Mouse (Mus musculus) cerebellum, postnatal 4 days (tissue): ENCODE data around the gene Gm28048.

Source experiments
- DNase-seq, 2 experiments: peaks; one replicate each; pipeline ENCODE4 v3.0.0; 2022; ENCODE audit warnings: low spot score in 2 of 2, mixed read lengths in 1 of 2

The Gm28048 gene

DNA sequence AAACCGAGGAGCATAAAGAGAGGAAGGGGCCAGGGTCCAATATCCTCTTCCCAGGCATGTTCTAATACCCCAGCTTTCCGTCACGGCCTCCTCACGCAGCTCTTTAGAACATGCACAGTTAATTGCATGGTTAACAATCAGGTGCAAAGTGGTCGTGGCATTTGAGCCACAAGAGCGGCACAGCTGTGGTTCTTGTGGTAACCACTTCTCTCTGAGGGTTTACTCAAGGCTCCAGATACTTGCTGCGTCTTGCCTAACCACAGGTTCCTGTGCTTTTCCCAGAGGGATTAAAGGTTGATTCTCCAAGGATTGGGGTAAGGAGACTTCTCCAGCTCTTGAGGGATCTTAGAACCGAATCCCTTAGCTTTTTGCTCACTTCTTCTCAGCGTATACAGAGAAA is 90.6 kb downstream of the Gm28048 start:
- no peak for DNase-seq

- DNase-seq, result no peak
These were observed 92.7 kb downstream of the Gm28048 start for GRCm38 (mm10) chr11:22889224-22889623.

GRCm38 (mm10) chr11:22886991-22887390 is 94.9 kb downstream of the Gm28048 start:
- DNase-seq, result no peak

DNA sequence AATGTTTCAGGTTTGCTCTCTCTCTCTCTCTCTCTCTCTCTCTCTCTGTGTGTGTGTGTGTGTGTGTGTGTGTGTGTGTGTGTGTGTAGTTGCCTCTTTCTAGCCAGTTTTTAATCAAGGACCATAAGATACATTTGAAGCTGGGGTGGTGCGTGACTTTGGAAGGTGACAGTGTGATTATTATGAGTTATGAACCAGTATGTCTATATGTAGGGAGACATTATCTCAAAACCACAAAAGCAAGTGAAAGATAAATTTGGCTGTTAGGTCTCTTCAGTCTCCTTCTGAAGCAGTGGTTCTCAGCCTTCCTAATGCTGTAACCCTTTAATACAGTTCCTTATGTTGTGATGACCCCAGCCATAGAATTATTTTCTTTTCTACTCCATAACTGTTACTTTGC is 96.5 kb downstream of the Gm28048 start:
- DNase-seq, result no peak

- DNase-seq, result no peak
These were observed 98.2 kb downstream of the Gm28048 start for GRCm38 (mm10) chr11:22883676-22884075.

- DNase-seq, result no peak
These were observed 99.0 kb downstream of the Gm28048 start for GRCm38 (mm10) chr11:22882926-22883325.

GRCm38 (mm10) chr11:22880383-22881172 is 101.3 kb downstream of the Gm28048 start:
- DNase-seq, result no peak

GRCm38 (mm10) chr11:22879645-22880044 is 102.2 kb downstream of the Gm28048 start:
- no peak for DNase-seq

GRCm38 (mm10) chr11:22876680-22877330 is 105.1 kb downstream of the Gm28048 start:
- no peak for DNase-seq

GRCm38 (mm10) chr11:22875279-22875678 is 106.6 kb downstream of the Gm28048 start:
- DNase-seq, result no peak

DNA sequence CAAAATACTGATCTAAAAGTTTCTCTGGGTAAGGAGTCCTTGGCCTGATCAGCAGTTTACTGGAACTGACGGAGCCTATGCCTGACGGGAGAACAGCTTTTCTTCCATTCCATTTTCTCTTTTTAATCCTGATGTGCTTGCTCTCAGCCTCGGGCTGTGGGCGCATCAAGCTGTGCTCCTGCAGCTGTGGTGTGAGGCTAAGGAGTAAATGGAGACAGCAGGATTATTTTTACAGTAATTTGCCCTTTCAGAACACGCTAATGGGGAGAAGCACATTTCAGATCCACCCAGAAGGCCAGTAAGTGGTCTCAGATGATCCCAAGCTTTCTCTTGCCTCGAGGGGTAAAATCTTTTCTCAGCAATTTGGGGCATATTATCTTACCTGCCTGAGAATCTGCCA is 107.1 kb downstream of the Gm28048 start:
- no peak for DNase-seq

GRCm38 (mm10) chr11:22873383-22873782 is 108.5 kb downstream of the Gm28048 start:
- DNase-seq, result no peak

- no peak for DNase-seq
These were observed 109.6 kb downstream of the Gm28048 start for GRCm38 (mm10) chr11:22872307-22872680.

DNA sequence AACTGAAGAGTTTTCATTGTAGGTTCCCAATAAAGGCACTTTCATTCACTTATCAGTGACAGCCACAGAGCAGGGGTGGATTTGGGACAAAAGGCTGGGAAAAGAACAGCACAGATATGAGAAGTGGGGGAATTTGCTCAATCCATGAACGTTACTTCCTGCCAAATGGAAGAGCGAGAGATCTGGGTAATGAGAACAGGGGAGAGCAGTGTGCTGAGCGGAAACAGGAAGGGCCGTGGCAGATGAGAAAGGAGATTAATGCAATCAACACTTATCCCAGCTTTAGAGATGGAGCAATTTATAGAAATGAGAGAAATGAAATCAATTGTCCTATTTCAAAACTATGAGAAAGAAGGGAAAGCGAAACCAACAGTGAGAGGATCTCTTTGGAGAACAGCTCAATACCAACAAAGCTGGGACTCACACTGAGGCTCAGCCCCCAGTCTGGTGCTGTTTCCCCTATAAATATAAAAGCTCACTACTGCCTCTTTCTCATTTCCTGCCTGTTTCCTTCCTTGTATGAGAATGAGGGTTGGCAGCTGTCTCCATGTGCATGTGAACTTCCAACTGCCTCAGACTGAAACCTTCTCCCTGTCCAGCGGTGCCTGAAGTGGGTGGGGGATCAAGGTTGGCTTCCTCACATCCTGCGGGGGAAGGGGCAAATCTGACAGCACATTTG is 110.1 kb downstream of the Gm28048 start:
- no peak for DNase-seq

- DNase-seq, result no peak
These were observed 113.3 kb downstream of the Gm28048 start for GRCm38 (mm10) chr11:22868582-22868981.

GRCm38 (mm10) chr11:22867691-22868090 is 114.2 kb downstream of the Gm28048 start:
- no peak for DNase-seq

- DNase-seq, result no peak
These were observed 116.1 kb downstream of the Gm28048 start for GRCm38 (mm10) chr11:22865635-22866246.

DNA sequence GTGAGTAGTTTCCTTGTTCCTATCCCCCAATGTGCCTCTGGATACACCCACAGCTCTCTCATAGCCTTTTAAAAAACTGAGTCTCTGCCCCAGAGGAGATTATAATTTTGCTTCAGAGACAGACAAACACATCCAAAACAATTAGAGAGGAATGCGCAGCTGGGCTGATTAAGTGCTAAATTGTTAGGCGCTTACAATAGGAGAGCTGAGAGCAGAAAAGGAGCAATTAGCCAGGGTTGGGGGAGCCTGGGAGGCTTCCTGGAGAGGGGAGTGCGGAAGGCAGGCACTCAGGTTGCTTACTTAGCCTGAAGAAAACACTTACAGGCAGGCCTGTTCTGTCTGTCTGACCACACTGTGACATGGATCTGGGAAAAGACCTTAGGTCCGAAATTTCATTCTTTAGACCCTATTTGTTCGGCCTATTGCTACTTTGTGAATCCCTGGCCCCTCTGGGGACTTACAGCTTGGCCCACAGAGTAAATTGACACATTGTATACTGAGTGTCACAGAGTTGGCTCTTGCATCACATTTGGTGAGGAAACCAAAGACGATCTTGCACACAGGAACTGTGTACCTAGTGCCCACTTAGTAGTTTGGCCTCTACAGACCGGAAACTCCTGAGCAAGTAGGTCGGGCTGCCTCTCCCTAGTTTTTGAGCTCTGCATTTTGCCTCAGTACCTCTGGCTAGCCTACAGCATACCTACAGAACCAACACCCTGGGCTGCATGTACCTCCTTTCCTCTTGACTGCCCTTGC is 117.4 kb downstream of the Gm28048 start:
- no peak for DNase-seq

- DNase-seq, result no peak
These were observed 118.3 kb downstream of the Gm28048 start for GRCm38 (mm10) chr11:22863581-22863980.

- DNase-seq, result no peak
These were observed 120.6 kb downstream of the Gm28048 start for GRCm38 (mm10) chr11:22861315-22861714.
